Mouse (Mus musculus) myocyte (in vitro differentiated cells): ENCODE measurements around the gene Hoxd1.

ENCODE experiments used
- CEBPB ChIP-seq: IDR thresholded peaks from 2 replicates; pipeline ENCODE4 v1.6.1; 2011; ENCODE audit warnings: mild to moderate bottlenecking, moderate library complexity; ENCODE audit not compliant: poor library complexity, insufficient read depth, severe bottlenecking
- E2F4 ChIP-seq: IDR thresholded peaks from one replicate; pipeline ENCODE4 v1.6.1; 2011; ENCODE audit warnings: mild to moderate bottlenecking, control low read depth, moderate library complexity; ENCODE audit not compliant: insufficient read depth
- MYOD1 ChIP-seq, 3 experiments: IDR thresholded peaks; one replicate each; pipeline ENCODE4 v1.6.1; 2011; ENCODE audit warnings: control low read depth in 2 of 3, low read depth in 2 of 3, mild to moderate bottlenecking in 2 of 3, moderate library complexity in 1 of 3; ENCODE audit not compliant: insufficient read length in 2 of 3, control insufficient read depth in 1 of 3
- MYOG ChIP-seq, 3 experiments: IDR thresholded peaks; one replicate each; pipeline ENCODE4 v1.6.1; 2011; ENCODE audit warnings: control low read depth in 2 of 3, low read depth in 2 of 3, mild to moderate bottlenecking in 2 of 3; ENCODE audit not compliant: insufficient read length in 2 of 3, control insufficient read depth in 1 of 3, insufficient read depth in 1 of 3
- POLR2A ChIP-seq: IDR thresholded peaks from one replicate; pipeline ENCODE4 v1.6.1; 2011; ENCODE audit warnings: low read depth, mild to moderate bottlenecking, control low read depth, moderate library complexity; ENCODE audit not compliant: insufficient read length
- POLR2AphosphoS2 ChIP-seq: IDR thresholded peaks from one replicate; pipeline ENCODE4 v1.6.1; 2011; ENCODE audit warnings: low read depth, control low read depth; ENCODE audit not compliant: insufficient read length
- REST ChIP-seq: IDR thresholded peaks from one replicate; pipeline ENCODE4 v1.6.1; 2011; ENCODE audit warnings: mild to moderate bottlenecking, control low read depth, moderate library complexity; ENCODE audit not compliant: insufficient read depth, insufficient read length
- SRF ChIP-seq: IDR thresholded peaks from one replicate; pipeline ENCODE4 v1.6.1; 2011; ENCODE audit warnings: low read depth; ENCODE audit not compliant: control insufficient read depth, insufficient read length
- TCF12 ChIP-seq: IDR thresholded peaks from one replicate; pipeline ENCODE4 v1.6.1; 2011; ENCODE audit warnings: mild to moderate bottlenecking, control low read depth; ENCODE audit not compliant: poor library complexity, insufficient read depth, severe bottlenecking
- USF1 ChIP-seq: IDR thresholded peaks from one replicate; pipeline ENCODE4 v1.6.1; 2011; ENCODE audit warnings: low read depth, mild to moderate bottlenecking, control low read depth, moderate library complexity

DNA sequence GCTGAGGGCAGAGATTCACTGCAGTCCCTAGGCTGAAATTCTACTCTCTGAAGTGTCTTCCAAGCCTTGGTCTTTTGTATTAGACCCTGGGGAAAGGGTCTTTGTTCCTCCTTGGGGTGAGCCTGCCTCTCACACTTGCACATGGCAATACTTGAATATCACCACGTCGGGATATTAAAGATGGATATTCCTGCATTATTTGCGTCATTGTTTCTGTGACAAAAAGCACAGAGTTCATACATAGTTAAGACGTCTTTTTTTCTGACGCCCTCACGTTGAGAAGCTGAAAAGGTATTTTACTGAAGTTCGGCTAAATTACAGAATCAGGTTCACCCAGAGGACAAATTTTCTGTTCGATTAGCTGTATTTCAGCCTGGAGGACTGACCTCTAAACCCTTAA lies 32.4 kb upstream of the Hoxd1 start:
- TF ChIP-seq POLR2A (no peak), TCF12 (no peak), USF1 (no peak), E2F4 (no peak), MYOG (IDR thresholded peaks at IDR 0.05; ENCODE audit: control insufficient read depth in 1 of 3, insufficient read depth in 1 of 3, insufficient read length in 2 of 3, low read depth in 2 of 3) (no peak), MYOD1 (IDR thresholded peaks at IDR 0.05; ENCODE audit: control insufficient read depth in 1 of 3, insufficient read length in 2 of 3, low read depth in 2 of 3) (no peak), CEBPB (no peak), POLR2AphosphoS2 (no peak), REST (no peak), SRF (no peak)
